Mouse (Mus musculus): ENCODE measurements around the gene Rac2.

- no peak for TF ChIP-seq CTCF (IDR thresholded peaks at IDR 0.05; ENCODE audit: insufficient read depth, low read length)
- no peak for TF ChIP-seq POLR2A (IDR thresholded peaks at IDR 0.05; ENCODE audit: borderline replicate concordance, extremely low read depth, low read depth, low read length)
Measured at GRCm38 (mm10) chr15:78524163-78524562, 48.4 kb downstream of the Rac2 start.
